Mouse (Mus musculus) gastrocnemius, adult 2 months (tissue): ENCODE data around the gene Dimt1. TPM values are rescaled to one million over a fixed set of nuclear protein-coding genes. Genes with fewer than 3 reads are reported as not detected.
A peak's percentile ranks its signal among the peaks of the same experiment; 100 is the strongest.
"Not testable (repeated sequence)": the region's sequence is repeated elsewhere in the genome, so short reads cannot be mapped to it uniquely, and the experiment has no call there.

Experiments
- DNase-seq: peaks from one replicate; pipeline ENCODE4 v3.0.0; 2022
- H3K27ac ChIP-seq: fragments of 200-600 bp; 2 replicates; pipeline ENCODE4 v1.8.1; 2022; ENCODE audit warnings: mild to moderate bottlenecking
- H3K4me3 ChIP-seq: fragments of 200-600 bp; 2 replicates; pipeline ENCODE4 v1.8.1; 2022; ENCODE audit warnings: mild to moderate bottlenecking, moderate library complexity
- CTCF ChIP-seq: fragments of 200-600 bp; IDR thresholded peaks from 2 replicates; pipeline ENCODE4 v1.8.1; 2022; ENCODE audit warnings: antibody characterized with exemption, mild to moderate bottlenecking, moderate library complexity
- intact Hi-C: fragments of 180-260 bp; cut with DNase I; formaldehyde crosslinking; loops from one replicate; pipeline ENCODE4 v1.15.1; 2025
- total RNA-seq, 2 experiments: library from RNA; stranded (reverse); gene quantifications; 2 replicates each; pipeline ENCODE4 v1.2.3; 2021

Dimt1 gene
- total RNA-seq, 2 experiments from 2014 or later, result 6.3 to 6.9 TPM

DNA sequence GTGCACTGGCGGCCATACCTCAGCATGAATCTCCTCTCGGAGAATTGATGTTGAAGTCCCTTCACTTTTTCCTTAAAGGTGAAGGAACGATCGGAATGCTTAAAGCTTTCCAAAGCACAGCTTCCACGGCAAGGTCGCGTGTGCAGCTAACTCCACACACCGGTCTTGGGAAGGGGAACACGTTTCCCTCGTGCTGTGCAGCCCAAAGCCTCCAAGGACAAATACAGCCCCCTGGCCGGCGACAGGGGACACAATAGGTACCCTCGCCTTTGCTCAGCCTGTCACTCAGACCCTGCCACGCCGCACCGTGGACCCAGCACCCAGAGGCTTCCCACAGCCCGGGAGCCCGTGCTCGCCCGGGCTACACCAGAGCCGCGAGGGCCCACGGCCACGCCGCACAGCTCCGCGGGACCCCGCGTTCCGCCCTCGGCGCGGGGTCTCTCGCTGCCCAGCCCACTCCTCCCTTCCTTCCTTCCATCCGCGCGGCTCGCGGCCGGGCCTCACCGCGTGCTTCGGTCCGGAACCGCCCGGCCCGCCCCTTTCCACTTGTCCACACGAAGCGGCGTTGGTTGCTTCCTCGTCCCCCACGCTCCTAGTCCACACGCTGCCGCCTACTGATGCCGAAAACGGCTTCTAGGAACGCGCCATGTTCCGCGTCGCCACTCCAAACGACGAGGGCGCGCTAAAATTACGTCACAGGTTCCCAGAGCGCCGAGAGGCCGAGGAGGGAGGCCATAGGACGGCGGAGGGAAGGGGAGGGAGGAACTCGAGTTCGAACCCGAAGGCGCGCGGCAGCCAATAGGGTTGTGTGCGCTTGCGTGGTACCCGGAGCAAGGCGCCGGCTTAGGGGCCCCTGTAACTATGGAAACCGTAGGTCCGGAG is 10.4 kb upstream of the Dimt1 start, which contains the start of gene Ipo11:
Ipo11 (minus strand) TSS at position 703 of the 882 bp plus-strand sequence.
- intact Hi-C loops, result no loop called here
- Histone ChIP-seq H3K4me3 (peak within 1 kb of the TSS; percentile 86), H3K27ac (peak within 1 kb of the TSS; percentile 87)
- no peak for TF ChIP-seq CTCF
- DNase-seq, result peak; percentile 94

GRCm38 (mm10) chr13:106937138-106937472 is 9.8 kb upstream of the Dimt1 start:
- no peak for TF ChIP-seq CTCF
- intact Hi-C loops, result no loop called here
- peak overlapping the region; percentile 86 for H3K4me3 ChIP-seq
- DNase-seq, result no peak
- H3K27ac ChIP-seq, result no peak overlapping the region

GRCm38 (mm10) chr13:106941211-106941976 is 5.5 kb upstream of the Dimt1 start:
- DNase-seq, result no peak
- intact Hi-C loops, result no loop called here
- no peak overlapping the region for H3K27ac ChIP-seq
- peak; percentile 30; the same call in 1 of the 2 replicates for TF ChIP-seq CTCF
- no peak overlapping the region for H3K4me3 ChIP-seq

- Histone ChIP-seq H3K27ac (no peak overlapping the region), H3K4me3 (no peak overlapping the region)
- no peak for TF ChIP-seq CTCF
- intact Hi-C loops, result no loop called here
- no peak for DNase-seq
These were observed 4.2 kb upstream of the Dimt1 start for GRCm38 (mm10) chr13:106942721-106943120.

DNA sequence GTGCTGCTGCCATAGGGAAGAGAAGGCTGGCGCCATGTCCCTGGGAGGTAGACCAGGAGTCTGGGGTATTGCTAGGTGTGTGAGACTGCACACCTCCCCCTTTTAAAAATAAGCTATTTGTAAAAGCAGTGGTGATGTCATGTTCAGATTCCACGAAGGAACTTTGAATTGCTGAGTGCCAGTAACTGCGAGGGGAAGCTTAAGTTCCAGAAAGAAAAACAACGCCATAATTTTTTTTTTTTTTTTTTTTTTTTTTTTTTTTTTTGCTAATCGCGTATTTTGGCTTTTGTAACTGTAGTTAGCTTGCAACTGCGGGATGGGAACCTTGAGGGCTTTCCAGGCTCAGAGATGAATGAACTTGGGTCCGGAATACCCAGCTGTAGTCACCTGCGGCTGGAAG is 1.4 kb upstream of the Dimt1 start:
- intact Hi-C loops, result no loop called here
- Histone ChIP-seq H3K27ac (no peak overlapping the region), H3K4me3 (no peak overlapping the region)
- DNase-seq, result no peak
- no peak for TF ChIP-seq CTCF

GRCm38 (mm10) chr13:106947583-106947982 is 656 bp downstream of the Dimt1 start:
- intact Hi-C loops, result loop anchor here (2.0 kb wide), 2 partner anchors 73 to 153 kb away; no protein-coding TSS in a partner anchor
- TF ChIP-seq CTCF, result no peak
- Histone ChIP-seq H3K27ac (peak overlapping the region; percentile 93), H3K4me3 (peak overlapping the region; percentile 91)
- DNase-seq, result no peak

- intact Hi-C loops, result no loop called here
- no peak for TF ChIP-seq CTCF
- no peak for DNase-seq
- Histone ChIP-seq H3K4me3 (no peak overlapping the region), H3K27ac (no peak overlapping the region)
These were observed 8.0 kb downstream of the Dimt1 start for GRCm38 (mm10) chr13:106954880-106955279.

DNA sequence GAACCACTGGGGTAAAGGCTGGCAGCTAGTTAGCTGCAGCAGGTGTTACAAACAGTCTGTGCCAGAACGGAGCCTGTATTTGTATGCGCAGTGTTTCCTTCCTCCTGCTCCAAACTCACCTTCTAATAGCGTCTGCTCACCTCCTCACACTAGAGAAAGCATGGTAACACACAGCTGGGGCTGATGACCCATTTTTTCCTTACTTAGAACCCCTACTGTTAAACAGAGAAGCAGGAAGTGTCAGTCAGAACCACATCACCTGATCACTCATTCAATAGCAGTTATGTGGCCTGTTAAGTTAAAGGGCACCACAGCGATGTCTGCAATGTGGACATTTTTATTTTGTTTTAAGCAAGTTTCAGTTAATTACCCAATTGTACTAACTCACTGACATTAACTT is 10.6 kb downstream of the Dimt1 start:
- DNase-seq, result no peak
- TF ChIP-seq CTCF, result no peak
- Histone ChIP-seq H3K4me3 (no peak overlapping the region), H3K27ac (no peak overlapping the region)
- intact Hi-C loops, result no loop called here

- TF ChIP-seq CTCF, result no peak
- intact Hi-C loops, result no loop called here
- DNase-seq, result no peak
- Histone ChIP-seq H3K4me3 (no peak overlapping the region), H3K27ac (no peak overlapping the region)
These were observed 11.4 kb downstream of the Dimt1 start for GRCm38 (mm10) chr13:106958286-106958685.

GRCm38 (mm10) chr13:106960557-106960956 is 13.6 kb downstream of the Dimt1 start:
- TF ChIP-seq CTCF, result no peak
- Histone ChIP-seq H3K27ac (no peak overlapping the region), H3K4me3 (no peak overlapping the region)
- intact Hi-C loops, result no loop called here
- DNase-seq, result no peak

DNA sequence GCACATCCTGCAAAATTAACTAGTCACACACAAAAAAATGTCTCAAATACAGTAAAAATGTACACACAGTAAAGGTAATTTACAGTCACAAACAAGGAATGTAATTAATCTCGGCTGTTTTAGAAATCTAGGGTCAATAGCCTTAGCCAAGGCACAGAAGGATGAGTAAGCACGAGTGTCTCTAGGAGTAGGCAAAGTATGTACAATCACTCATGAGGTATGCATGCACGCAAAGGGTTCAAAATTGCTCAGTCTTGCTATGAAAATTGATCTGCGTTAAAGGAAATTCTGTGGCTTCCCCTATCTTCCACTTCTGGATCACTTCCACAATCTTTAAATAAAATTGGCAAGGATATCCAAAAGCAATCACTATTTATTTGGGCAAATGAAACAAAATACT is 14.6 kb downstream of the Dimt1 start:
- Histone ChIP-seq H3K4me3 (no peak overlapping the region), H3K27ac (no peak overlapping the region)
- no peak for DNase-seq
- intact Hi-C loops, result no loop called here
- no peak for TF ChIP-seq CTCF

DNA sequence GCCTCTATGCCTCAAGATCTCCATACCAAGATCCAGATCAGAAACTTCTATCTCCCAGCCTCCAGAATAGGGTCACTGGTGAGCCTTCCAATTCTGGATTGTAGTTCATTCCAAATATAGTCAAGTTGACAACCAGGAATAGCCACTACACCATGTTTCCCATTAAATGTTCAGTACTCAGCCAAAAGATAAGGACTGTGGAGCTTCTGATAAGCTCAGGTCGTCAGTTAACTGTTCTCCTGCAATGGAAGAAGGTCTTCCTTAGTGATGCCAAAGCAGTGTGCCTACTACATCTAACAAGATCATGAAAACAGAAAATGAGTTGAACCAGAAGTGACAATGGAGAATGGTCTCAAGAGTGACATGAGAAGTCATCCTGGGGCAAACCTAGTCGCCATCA is 50.0 kb downstream of the Dimt1 start:
- intact Hi-C loops, result no loop called here

DNA sequence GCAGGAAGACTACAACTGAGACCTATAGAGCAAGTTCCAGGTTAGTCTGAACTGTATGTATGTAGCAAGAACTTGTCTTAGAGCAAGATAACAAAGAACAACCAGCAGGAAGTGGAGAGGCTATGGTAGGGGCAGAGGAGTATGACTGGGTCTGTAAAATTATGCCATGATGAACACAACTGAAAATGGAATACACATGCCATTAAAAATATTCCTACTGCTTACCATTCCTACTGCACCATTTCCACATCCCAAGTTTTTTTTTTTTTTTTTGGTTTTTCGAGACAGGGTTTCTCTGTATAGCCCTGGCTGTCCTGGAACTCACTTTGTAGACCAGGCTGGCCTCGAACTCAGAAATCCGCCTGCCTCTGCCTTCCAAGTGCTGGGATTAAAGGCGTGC is 50.6 kb downstream of the Dimt1 start:
- H3K4me3 ChIP-seq, DNase-seq, H3K27ac ChIP-seq, intact Hi-C loops: not testable (repeated sequence)

More for the DNA sequence above, 50.0 kb downstream of the Dimt1 start:
- DNase-seq, result no peak
- H3K4me3 ChIP-seq, result no peak overlapping the region
- H3K27ac ChIP-seq, result no peak overlapping the region
- TF ChIP-seq CTCF, result no peak
